ENCODE assay signal across 10 mouse cellular contexts in genomic region chr4:132128997-132129636, GRCm38 (mm10). TPM values are rescaled to one million over a fixed set of nuclear protein-coding genes. Genes with fewer than 3 reads are reported as not detected.
DNase-seq lines count a peak whose midpoint lies in the region; ATAC-seq and TF ChIP-seq lines count a peak whose summit lies in the region.
"Had no signal": no experiment of that assay in that cellular context is flagged by ENCODE, and none has a peak within 500 bp of the region (broad histone marks: within the 10 kb centered on the region; RNA-seq: fewer than 3 reads in every experiment).

No protein-coding gene starts in this region.

- H3K4me3 ChIP-seq in stomach, embryonic 16.5 days (replicated peaks; ENCODE audit: low read length) = no peak overlapping the region
- no peak overlapping the region for H3K4me3 ChIP-seq in stomach, postnatal 0 days (ENCODE audit: low read depth, low read length)
- H3K4me3 ChIP-seq in heart, embryonic 11.5 days (ENCODE audit: low read depth, low read length) = no peak overlapping the region
- H3K4me3 ChIP-seq: hindbrain, embryonic 15.5 days had no signal

- 0 out of 2 replicates have a peak overlapping the region, but pooled peaks have one; percentile 6 for H3K27ac ChIP-seq in stomach, embryonic 16.5 days (ENCODE audit: low read length)
- H3K27ac ChIP-seq in stomach, postnatal 0 days (replicated peaks) = no peak overlapping the region
- peak overlapping the region; percentile 66 for H3K27ac ChIP-seq in heart, embryonic 11.5 days (ENCODE audit: low read depth, low read length)
- H3K27ac ChIP-seq: hindbrain, embryonic 15.5 days; liver, embryonic 14.5 days had no signal

- TF ChIP-seq EP300 in stomach, postnatal 0 days (optimal IDR thresholded peaks at IDR 0.05) = no peak

- 0 out of 2 replicates have a peak overlapping the region, but pooled peaks have one; percentile 11 for H3K9ac ChIP-seq in stomach, embryonic 16.5 days (ENCODE audit: low read length)
- no peak overlapping the region for H3K9ac ChIP-seq in stomach, postnatal 0 days (ENCODE audit: low read length)
- 0 out of 2 replicates have a peak overlapping the region, but pooled peaks have one; percentile 16 for H3K9ac ChIP-seq in heart, embryonic 11.5 days (ENCODE audit: low read depth, low read length)
- H3K9ac ChIP-seq: hindbrain, embryonic 15.5 days; liver, embryonic 14.5 days had no signal

- H3K36me3 ChIP-seq in stomach, embryonic 16.5 days (ENCODE audit: control insufficient read depth, insufficient read depth, low read length) = no peaks in the 10 kb centered on the region
- no peaks in the 10 kb centered on the region for H3K36me3 ChIP-seq in stomach, postnatal 0 days (ENCODE audit: control insufficient read depth, insufficient read depth, low read length)
- H3K36me3 ChIP-seq in heart, embryonic 11.5 days (ENCODE audit: control insufficient read depth, insufficient read depth, low read length) = no peaks in the 10 kb centered on the region
- H3K36me3 ChIP-seq: hindbrain, embryonic 15.5 days had no signal

- 27% methylated on average over 6 of the region's 6 CpGs for WGBS in stomach, embryonic 16.5 days
- 28% methylated on average over 6 of the region's 6 CpGs for WGBS in stomach, postnatal 0 days
- 15% methylated on average over 6 of the region's 6 CpGs for WGBS in heart, embryonic 11.5 days (ENCODE audit: insufficient replicate concordance)

- no peaks in the 10 kb centered on the region for H3K27me3 ChIP-seq in stomach, embryonic 16.5 days (ENCODE audit: control insufficient read depth, insufficient read depth, low read length)
- no peaks in the 10 kb centered on the region for H3K27me3 ChIP-seq in stomach, postnatal 0 days (ENCODE audit: control insufficient read depth, insufficient read depth, low read length)
- no peaks in the 10 kb centered on the region for H3K27me3 ChIP-seq in heart, embryonic 11.5 days (ENCODE audit: control insufficient read depth, insufficient read depth, low read length)
- H3K27me3 ChIP-seq: hindbrain, embryonic 15.5 days had no signal

- no peak for DNase-seq in stomach, postnatal 0 days (ENCODE audit: low spot score)
- DNase-seq in liver = peak; percentile 23
- DNase-seq in retina, postnatal 7 days (ENCODE audit: low read depth, low spot score) = peak; percentile 27
- DNase-seq in cerebellum, adult 9-10 months = no peak
- DNase-seq in cerebellum, adult 9-11 months = no peak
- DNase-seq in left cerebral cortex, adult 11 months (ENCODE audit: low spot score) = no peak

- H3K9me3 ChIP-seq in stomach, embryonic 16.5 days (replicated peaks; ENCODE audit: control insufficient read depth, low read length) = no peaks in the 10 kb centered on the region
- H3K9me3 ChIP-seq in stomach, postnatal 0 days (ENCODE audit: control insufficient read depth, low read length) = no peaks in the 10 kb centered on the region
- no peaks in the 10 kb centered on the region for H3K9me3 ChIP-seq in heart, embryonic 11.5 days (replicated peaks; ENCODE audit: control insufficient read depth, low read length)
- H3K9me3 ChIP-seq: hindbrain, embryonic 15.5 days had no signal

- H3K4me2 ChIP-seq in stomach, embryonic 16.5 days (ENCODE audit: low read depth, low read length) = no peak overlapping the region
- no peak overlapping the region for H3K4me2 ChIP-seq in stomach, postnatal 0 days (replicated peaks; ENCODE audit: low read depth)
- H3K4me2 ChIP-seq in heart, embryonic 11.5 days = peak overlapping the region; percentile 14; the same call in 1 of the 2 replicates
- H3K4me2 ChIP-seq: hindbrain, embryonic 15.5 days had no signal

- ATAC-seq in stomach, embryonic 16.5 days (ENCODE audit: insufficient read depth, low FRiP score) = no peak
- ATAC-seq in stomach, postnatal 0 days (ENCODE audit: low FRiP score, low TSS enrichment) = no peak
- ATAC-seq in heart, embryonic 11.5 days (replicated peaks; ENCODE audit: insufficient number of reproducible peaks, low FRiP score, low TSS enrichment) = no peak

- no peak for TF ChIP-seq CTCF in stomach, postnatal 0 days (IDR thresholded peaks at IDR 0.05; ENCODE audit: low read depth)

- H3K4me1 ChIP-seq in stomach, embryonic 16.5 days (ENCODE audit: control insufficient read depth, insufficient read depth, low read length) = no peaks in the 10 kb centered on the region
- no peaks in the 10 kb centered on the region for H3K4me1 ChIP-seq in stomach, postnatal 0 days (replicated peaks; ENCODE audit: control insufficient read depth, insufficient read depth)
- H3K4me1 ChIP-seq in heart, embryonic 11.5 days (ENCODE audit: control insufficient read depth, insufficient read depth, low read length) = peaks cover 50% of the 10 kb centered on the region

RNA-seq across cellular contexts. Expression of gene Oprd1, which starts 15.2 kb away (rescaled TPM):
- 0.17 and 0.30 TPM in 2 replicates for polyA plus RNA-seq in stomach, embryonic 16.5 days (2015; fragmentation: Nextera tagmentation; extraction: Ambion mirVana)
- 0.04 and 0.11 TPM in 2 replicates for polyA plus RNA-seq in stomach, postnatal 0 days (2015; fragmentation: Nextera tagmentation; extraction: Ambion mirVana)
- polyA plus RNA-seq in heart, embryonic 11.5 days (2014; fragmentation: Nextera tagmentation; extraction: Ambion mirVana) = 0.53 and 1.3 TPM in 2 replicates

RNA-seq across cellular contexts. Expression of gene Epb41, which starts 54.0 kb away (rescaled TPM):
- polyA plus RNA-seq in stomach, embryonic 16.5 days (2015; fragmentation: Nextera tagmentation; extraction: Ambion mirVana) = 55.7 and 60.0 TPM in 2 replicates
- 24.3 and 26.7 TPM in 2 replicates for polyA plus RNA-seq in stomach, postnatal 0 days (2015; fragmentation: Nextera tagmentation; extraction: Ambion mirVana)
- 67.5 and 73.2 TPM in 2 replicates for polyA plus RNA-seq in heart, embryonic 11.5 days (2014; fragmentation: Nextera tagmentation; extraction: Ambion mirVana)

RNA-seq across cellular contexts. Expression of gene Gm10300, which starts 54.6 kb away (rescaled TPM):
- 0.05 TPM in 1 of 2 replicates, not detected in the other for polyA plus RNA-seq in stomach, embryonic 16.5 days (2015; fragmentation: Nextera tagmentation; extraction: Ambion mirVana)
- polyA plus RNA-seq in stomach, postnatal 0 days (2015; fragmentation: Nextera tagmentation; extraction: Ambion mirVana) = 0.12 TPM in 1 of 2 replicates, not detected in the other
- 0.10 and 0.20 TPM in 2 replicates for polyA plus RNA-seq in heart, embryonic 11.5 days (2014; fragmentation: Nextera tagmentation; extraction: Ambion mirVana)
- polyA plus RNA-seq: hindbrain, embryonic 15.5 days had no signal

Comparison
In these comparisons a context has a peak if more than half of its experiments do, and no peak if none do; other contexts are left out.
1. DNase-seq: peak in liver (single experiment) and retina, postnatal 7 days (single experiment); none in stomach, postnatal 0 days (single experiment), cerebellum, adult 9-10 months (single experiment), cerebellum, adult 9-11 months (single experiment) and left cerebral cortex, adult 11 months (single experiment).